Mouse (Mus musculus): ENCODE data around the gene Trp53.

DNA sequence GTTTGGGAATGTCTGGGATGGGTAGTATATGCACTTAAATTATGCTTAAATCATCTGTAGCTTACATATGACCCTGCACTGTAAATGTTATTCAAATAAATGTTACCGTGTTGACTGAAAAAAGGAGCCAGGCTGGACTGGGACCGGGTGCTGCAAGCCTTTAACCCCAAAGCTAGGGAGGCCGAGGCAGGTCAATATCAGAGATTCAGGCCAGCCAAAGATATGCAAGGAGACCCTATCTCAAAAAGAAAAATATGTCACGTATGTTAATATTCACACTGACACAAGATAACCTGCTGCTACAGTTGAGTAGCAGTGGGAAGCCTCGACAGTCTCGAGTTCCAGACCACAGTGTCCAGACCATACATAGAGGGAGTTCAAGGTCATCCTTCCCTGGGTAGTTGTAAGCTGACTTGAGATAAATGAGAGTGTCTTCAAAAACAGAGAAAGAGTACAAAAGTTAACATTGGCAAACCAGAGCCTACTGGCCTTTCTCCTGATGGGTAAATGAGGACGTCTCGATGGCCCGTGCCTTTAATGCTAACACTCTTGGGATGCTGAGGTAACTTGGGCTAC is 2.2 kb downstream of the Trp53 start:
- TF ChIP-seq GATA1 (IDR thresholded peaks at IDR 0.05; ENCODE audit: borderline replicate concordance, low read length) (no peak), FLI1 (IDR thresholded peaks at IDR 0.05; ENCODE audit: low read length) (no peak)

Measured in megakaryocyte, embryonic 14.5 days (primary cell).